Comparison of ENCODE assay signal across 28 mouse cellular contexts in genomic region chr11:108655574-108655973, GRCm38 (mm10).
A peak's percentile ranks its signal among the peaks of the same experiment; 100 is the strongest.
DNase-seq lines count a peak whose midpoint lies in the region; ATAC-seq and TF ChIP-seq lines count a peak whose summit lies in the region.
"Had no signal": no experiment of that assay in that cellular context is flagged by ENCODE, and none has a peak within 500 bp of the region (broad histone marks: within the 10 kb centered on the region; RNA-seq: fewer than 3 reads in every experiment).

No protein-coding gene starts in this region.

- no peaks in the 10 kb centered on the region for H3K36me3 ChIP-seq in heart, embryonic 11.5 days (ENCODE audit: control insufficient read depth, insufficient read depth, low read length)
- H3K36me3 ChIP-seq in heart, embryonic 14.5 days (ENCODE audit: control insufficient read depth, insufficient read depth, low read length): no peaks in the 10 kb centered on the region
- H3K36me3 ChIP-seq in heart, adult 2 months (ENCODE audit: control insufficient read depth, insufficient read depth, low read length): no peaks in the 10 kb centered on the region
- H3K36me3 ChIP-seq in midbrain, postnatal 0 days (ENCODE audit: insufficient read depth, low read length): no peaks in the 10 kb centered on the region
- H3K36me3 ChIP-seq in midbrain, embryonic 14.5 days (ENCODE audit: control insufficient read depth, insufficient read depth, low read length): no peaks in the 10 kb centered on the region
- H3K36me3 ChIP-seq: embryonic facial prominence, embryonic 10.5 days; embryonic facial prominence, embryonic 13.5 days; forebrain, embryonic 12.5 days; forebrain, embryonic 15.5 days; hindbrain, embryonic 10.5 days; hindbrain, embryonic 13.5 days; intestine, embryonic 15.5 days had no signal

- no peaks in the 10 kb centered on the region for H3K9me3 ChIP-seq in heart, embryonic 11.5 days (replicated peaks; ENCODE audit: control insufficient read depth, low read length)
- no peaks in the 10 kb centered on the region for H3K9me3 ChIP-seq in heart, embryonic 14.5 days (ENCODE audit: control insufficient read depth, low read length)
- H3K9me3 ChIP-seq in midbrain, postnatal 0 days (ENCODE audit: low read length): no peaks in the 10 kb centered on the region
- H3K9me3 ChIP-seq in midbrain, embryonic 14.5 days (ENCODE audit: control insufficient read depth, low read length): no peaks in the 10 kb centered on the region
- H3K9me3 ChIP-seq: embryonic facial prominence, embryonic 10.5 days; embryonic facial prominence, embryonic 13.5 days; forebrain, embryonic 12.5 days; forebrain, embryonic 15.5 days; hindbrain, embryonic 10.5 days; hindbrain, embryonic 13.5 days; intestine, embryonic 15.5 days had no signal

- no peak for TF ChIP-seq EP300 in heart, adult 2 months (IDR thresholded peaks at IDR 0.05; ENCODE audit: insufficient read depth, low read depth, low read length)

- H3K9ac ChIP-seq in heart, embryonic 11.5 days (ENCODE audit: low read depth, low read length): no peak overlapping the region
- H3K9ac ChIP-seq in heart, embryonic 14.5 days (ENCODE audit: low read length): no peak overlapping the region
- no peak overlapping the region for H3K9ac ChIP-seq in heart, adult 2 months (ENCODE audit: low read depth, low read length)
- no peak overlapping the region for H3K9ac ChIP-seq in midbrain, postnatal 0 days (replicated peaks; ENCODE audit: low read length, poor library complexity, severe bottlenecking)
- no peak overlapping the region for H3K9ac ChIP-seq in midbrain, embryonic 14.5 days (replicated peaks; ENCODE audit: low read length)
- H3K9ac ChIP-seq: embryonic facial prominence, embryonic 13.5 days; forebrain, embryonic 12.5 days; forebrain, embryonic 15.5 days; hindbrain, embryonic 13.5 days; intestine, embryonic 15.5 days had no signal

- peak overlapping the region; percentile 21; the same call in 1 of the 2 replicates for H3K4me3 ChIP-seq in gastrocnemius, adult 2 months
- no peak overlapping the region for H3K4me3 ChIP-seq in heart, embryonic 11.5 days (ENCODE audit: low read depth, low read length)
- no peak overlapping the region for H3K4me3 ChIP-seq in heart, embryonic 14.5 days (ENCODE audit: control insufficient read depth in 1 of 2, insufficient read depth in 1 of 2, low read depth in 1 of 2, low read length in 2 of 2)
- H3K4me3 ChIP-seq in heart, adult 2 months: no peak overlapping the region
- no peak overlapping the region for H3K4me3 ChIP-seq in midbrain, postnatal 0 days (ENCODE audit: low read depth, low read length)
- no peak overlapping the region for H3K4me3 ChIP-seq in midbrain, embryonic 14.5 days (replicated peaks; ENCODE audit: low read depth, low read length)
- H3K4me3 ChIP-seq: embryonic facial prominence, embryonic 10.5 days; embryonic facial prominence, embryonic 13.5 days; erythroblast, embryonic 14.5 days; forebrain, embryonic 12.5 days; forebrain, embryonic 15.5 days; hindbrain, embryonic 10.5 days; hindbrain, embryonic 13.5 days; intestine, embryonic 15.5 days had no signal

- no peaks in the 10 kb centered on the region for H3K27me3 ChIP-seq in heart, embryonic 11.5 days (ENCODE audit: control insufficient read depth, insufficient read depth, low read length)
- H3K27me3 ChIP-seq in heart, embryonic 14.5 days (ENCODE audit: control insufficient read depth, insufficient read depth, low read length): no peaks in the 10 kb centered on the region
- no peaks in the 10 kb centered on the region for H3K27me3 ChIP-seq in heart, adult 2 months (ENCODE audit: control insufficient read depth, insufficient read depth, low read length)
- H3K27me3 ChIP-seq in midbrain, postnatal 0 days (ENCODE audit: insufficient read depth, low read length): no peaks in the 10 kb centered on the region
- H3K27me3 ChIP-seq in midbrain, embryonic 14.5 days (ENCODE audit: control insufficient read depth, insufficient read depth, low read length): no peaks in the 10 kb centered on the region
- H3K27me3 ChIP-seq: embryonic facial prominence, embryonic 13.5 days; forebrain, embryonic 12.5 days; forebrain, embryonic 15.5 days; hindbrain, embryonic 13.5 days; intestine, embryonic 15.5 days had no signal

- peaks cover 3% of the 10 kb centered on the region; the same call in 1 of the 2 replicates for H3K4me1 ChIP-seq in heart, embryonic 11.5 days (ENCODE audit: control insufficient read depth, insufficient read depth, low read length)
- H3K4me1 ChIP-seq in heart, embryonic 14.5 days (ENCODE audit: control insufficient read depth in 2 of 2, insufficient read depth in 2 of 2, low read length in 2 of 2): peaks cover 4 to 11% of the 10 kb centered on the region in 2 experiments
- no peaks in the 10 kb centered on the region for H3K4me1 ChIP-seq in heart, adult 2 months (ENCODE audit: control insufficient read depth, insufficient read depth, low read length)
- no peaks in the 10 kb centered on the region for H3K4me1 ChIP-seq in midbrain, postnatal 0 days (ENCODE audit: insufficient read depth, low read length)
- no peaks in the 10 kb centered on the region for H3K4me1 ChIP-seq in midbrain, embryonic 14.5 days (ENCODE audit: control insufficient read depth, insufficient read depth, low read length)
- H3K4me1 ChIP-seq: embryonic facial prominence, embryonic 13.5 days; forebrain, embryonic 15.5 days; hindbrain, embryonic 13.5 days; intestine, embryonic 15.5 days had no signal

- intact Hi-C loops in gastrocnemius, adult 2 months (cut with DNase I): no loop called here
- intact Hi-C loops in heart, adult 2 months (cut with DNase I): no loop called here

- no peak for ATAC-seq in heart, embryonic 11.5 days (replicated peaks; ENCODE audit: insufficient number of reproducible peaks, low FRiP score, low TSS enrichment)
- ATAC-seq in heart, embryonic 14.5 days (ENCODE audit: insufficient number of reproducible peaks, insufficient read depth, low FRiP score, low read depth): peak; percentile 80
- ATAC-seq in midbrain, postnatal 0 days (ENCODE audit: low FRiP score): no peak
- ATAC-seq in midbrain, embryonic 14.5 days (ENCODE audit: low FRiP score, low TSS enrichment): no peak
- ATAC-seq: activated CD4-positive, CD25-positive, alpha-beta regulatory T cell, adult 4 months; forebrain, embryonic 15.5 days; hindbrain, embryonic 16.5 days; intestine, embryonic 15.5 days had no signal

- H3K79me2 ChIP-seq in heart, adult 2 months (replicated peaks; ENCODE audit: control insufficient read depth, insufficient read depth, low read length): no peaks in the 10 kb centered on the region

- DNase-seq in gastrocnemius, adult 2 months: no peak
- DNase-seq in gastrocnemius, adult 18-20 months (ENCODE audit: low spot score): no peak
- DNase-seq in heart, adult 18-20 months: no peak
- no peak for DNase-seq in heart, adult 2 months
- DNase-seq in midbrain, postnatal 0 days (ENCODE audit: low spot score): no peak
- no peak for DNase-seq in midbrain, embryonic 14.5 days
- DNase-seq: adrenal gland, adult 8-10 months; adrenal gland, postnatal 25 days; cerebellum, adult 11-12 months; cerebellum, adult 8-10 months; cerebellum, postnatal 10 days; cerebellum, postnatal 36 days; embryo, embryonic 11 days; gastrocnemius, postnatal 14 days; kidney, adult 11 months; kidney, adult 8-10 months had no signal

- H3K27ac ChIP-seq in gastrocnemius, adult 2 months: peak overlapping the region; percentile 51; the same call in 1 of the 2 replicates
- peak overlapping the region; percentile 55; the same call in 1 of the 2 replicates for H3K27ac ChIP-seq in heart, embryonic 11.5 days (ENCODE audit: low read depth, low read length)
- peak overlapping the region; percentile 26 to 58; a peak in 3 of 4 replicates for H3K27ac ChIP-seq in heart, embryonic 14.5 days (replicated peaks in 1 of 2; ENCODE audit: control insufficient read depth in 1 of 2, insufficient read depth in 1 of 2, low read depth in 2 of 2, low read length in 2 of 2)
- no peak overlapping the region for H3K27ac ChIP-seq in heart, adult 2 months
- no peak overlapping the region for H3K27ac ChIP-seq in midbrain, postnatal 0 days (ENCODE audit: low read depth, low read length)
- H3K27ac ChIP-seq in midbrain, embryonic 14.5 days (replicated peaks; ENCODE audit: low read depth, low read length): no peak overlapping the region
- H3K27ac ChIP-seq: embryonic facial prominence, embryonic 10.5 days; embryonic facial prominence, embryonic 13.5 days; forebrain, embryonic 12.5 days; forebrain, embryonic 15.5 days; hindbrain, embryonic 10.5 days; hindbrain, embryonic 13.5 days; intestine, embryonic 15.5 days had no signal

- H3K4me2 ChIP-seq in heart, embryonic 11.5 days: no peak overlapping the region
- 0 out of 2 replicates have a peak overlapping the region, but pooled peaks have one; percentile 14 for H3K4me2 ChIP-seq in heart, embryonic 14.5 days (ENCODE audit: low read length)
- H3K4me2 ChIP-seq in midbrain, postnatal 0 days (ENCODE audit: low read depth, low read length, poor library complexity, severe bottlenecking): no peak overlapping the region
- H3K4me2 ChIP-seq in midbrain, embryonic 14.5 days (ENCODE audit: low read length): no peak overlapping the region
- H3K4me2 ChIP-seq: embryonic facial prominence, embryonic 13.5 days; forebrain, embryonic 12.5 days; forebrain, embryonic 15.5 days; hindbrain, embryonic 13.5 days; intestine, embryonic 15.5 days had no signal

- no peak for TF ChIP-seq POLR2A in heart, adult 2 months (IDR thresholded peaks at IDR 0.05; ENCODE audit: insufficient read depth, low read depth, low read length)

- TF ChIP-seq CTCF in gastrocnemius, adult 2 months (IDR thresholded peaks at IDR 0.05): no peak
- no peak for TF ChIP-seq CTCF in heart, adult 2 months (IDR thresholded peaks at IDR 0.05)
- TF ChIP-seq CTCF in midbrain, postnatal 0 days (IDR thresholded peaks at IDR 0.05): peak; percentile 13; the same call in 1 of the 2 replicates

- 30% methylated on average over 2 of the region's 2 CpGs for WGBS in heart, embryonic 11.5 days (ENCODE audit: insufficient replicate concordance)
- WGBS in heart, embryonic 14.5 days: 14% methylated on average over 2 of the region's 2 CpGs
- WGBS in heart, adult 2 months: 30% methylated on average over 2 of the region's 2 CpGs
- WGBS in midbrain, postnatal 0 days: 87% methylated on average over 2 of the region's 2 CpGs
- 90% methylated on average over 2 of the region's 2 CpGs for WGBS in midbrain, embryonic 14.5 days

Comparison
In these comparisons a context has a peak if more than half of its experiments do, and no peak if none do; other contexts are left out.
1. H3K27ac ChIP-seq: peak in gastrocnemius, adult 2 months (single experiment), heart, embryonic 11.5 days (single experiment) and heart, embryonic 14.5 days (2 of 2); none in heart, adult 2 months (single experiment), midbrain, postnatal 0 days (single experiment) and midbrain, embryonic 14.5 days (single experiment).